Mouse (Mus musculus) midbrain, embryonic 12.5 days (tissue): ENCODE results near the gene Rpl39. TPM values are rescaled to one million over a fixed set of nuclear protein-coding genes. Genes with fewer than 3 reads are reported as not detected.

Source experiments
- ATAC-seq: fragments of 200-750 bp; cut with Nextera tagmentation; 2 replicates; pipeline ENCODE4 v1.8.0; 2017; ENCODE audit warnings: low read depth, moderate TSS enrichment, moderate library complexity; ENCODE audit not compliant: low FRiP score
- H3K27ac ChIP-seq: fragments of 300-500 bp; sonication (generic); replicated peaks from 2 replicates; pipeline ENCODE4 v1.5.1; 2016; ENCODE audit warnings: mild to moderate bottlenecking
- H3K27me3 ChIP-seq: fragments of 300-500 bp; sonication (generic); 2 replicates; pipeline ENCODE4 v1.6.1; 2016; ENCODE audit warnings: mild to moderate bottlenecking
- H3K36me3 ChIP-seq: fragments of 300-500 bp; sonication (generic); 2 replicates; pipeline ENCODE4 v1.6.1; 2016
- H3K4me1 ChIP-seq: fragments of 300-500 bp; sonication (generic); 2 replicates; pipeline ENCODE4 v1.6.1; 2016
- H3K4me2 ChIP-seq: fragments of 300-500 bp; sonication (generic); replicated peaks from 2 replicates; pipeline ENCODE4 v1.6.1; 2016; ENCODE audit warnings: mild to moderate bottlenecking, moderate library complexity
- H3K4me3 ChIP-seq: fragments of 300-500 bp; sonication (generic); 2 replicates; pipeline ENCODE4 v1.5.1; 2016; ENCODE audit warnings: mild to moderate bottlenecking
- H3K9ac ChIP-seq: fragments of 300-500 bp; sonication (generic); replicated peaks from 2 replicates; pipeline ENCODE4 v1.6.1; 2016; ENCODE audit warnings: mild to moderate bottlenecking, moderate library complexity
- H3K9me3 ChIP-seq: fragments of 300-500 bp; sonication (generic); 2 replicates; pipeline ENCODE4 v1.6.1; 2016; ENCODE audit warnings: mild to moderate bottlenecking
- WGBS: fragments of 180-500 bp; shearing (Covaris S2); methylation state at CpG from one replicate; pipeline ENCODE4 v1.1.7; 2016; 5-methylcytosine and 5-hydroxymethylcytosine counted together
- polyA plus RNA-seq: library from polyadenylated mRNA; unstranded; fragments of >200 nt; fragmentation: Nextera tagmentation; extraction: Ambion mirVana; gene quantifications from 2 replicates; pipeline ENCODE4 v1.2.1, GENCODE M21; 2016

Rpl39 gene
- polyA plus RNA-seq, 1 experiment from 2014 or later, result 412 TPM

DNA sequence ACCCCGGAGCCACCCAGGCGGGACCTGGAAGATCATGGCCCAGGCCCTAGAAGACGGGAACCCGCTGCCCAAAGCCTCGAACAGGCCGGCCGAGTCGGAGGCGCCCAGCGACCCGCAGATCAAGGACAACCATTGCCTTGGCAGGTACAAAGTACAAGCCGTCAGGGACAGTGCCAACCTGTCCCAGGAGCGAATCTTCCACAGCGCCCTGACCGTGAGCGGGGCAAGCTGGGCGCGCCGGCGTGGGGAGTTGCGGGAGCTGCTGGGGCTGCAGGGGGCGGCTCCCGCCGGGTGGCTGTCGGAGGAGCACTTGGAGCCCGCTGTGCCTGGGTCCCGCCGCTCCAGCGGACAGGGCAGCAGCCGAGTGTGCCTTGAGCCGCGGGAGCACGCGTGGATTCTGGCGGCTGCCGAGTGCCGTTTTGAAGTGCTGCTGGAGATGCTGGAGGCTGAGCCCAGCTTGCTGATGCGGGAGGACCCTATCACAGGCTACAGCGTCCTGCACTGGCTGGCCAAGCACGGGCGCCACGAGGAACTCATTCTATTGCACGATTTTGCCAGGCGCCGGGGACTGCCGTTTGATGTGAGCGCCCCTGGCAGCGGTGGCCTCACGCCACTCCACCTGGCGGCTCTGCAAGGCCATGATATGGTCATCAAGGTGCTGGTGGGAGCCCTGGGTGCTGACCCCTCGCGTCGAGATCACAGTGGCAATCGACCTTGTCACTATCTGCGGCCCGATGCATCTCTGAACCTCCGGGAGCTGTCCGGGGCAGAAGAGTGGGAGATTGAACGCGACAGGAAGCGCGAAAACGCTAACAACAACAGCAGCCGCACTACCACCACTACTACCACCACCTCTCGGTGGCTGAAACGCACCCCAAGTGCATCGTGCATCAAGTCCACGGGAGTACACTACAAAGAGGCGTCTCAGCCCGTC, 36.0 kb downstream of the Rpl39 start:
- no peak for ATAC-seq
- peaks cover 76% of the 10 kb centered on the region for H3K27me3 ChIP-seq
- peak overlapping the region; percentile 38 for H3K4me3 ChIP-seq
- WGBS, result 24% methylated on average over 65 of the region's 70 CpGs
- H3K36me3 ChIP-seq, result no peaks in the 10 kb centered on the region
- H3K4me1 ChIP-seq, result peaks cover 11% of the 10 kb centered on the region; the same call in 1 of the 2 replicates
- no peak overlapping the region for H3K9ac ChIP-seq
- no peak overlapping the region for H3K27ac ChIP-seq
- H3K4me2 ChIP-seq, result peak overlapping the region; percentile 63
- H3K9me3 ChIP-seq, result no peaks in the 10 kb centered on the region

DNA sequence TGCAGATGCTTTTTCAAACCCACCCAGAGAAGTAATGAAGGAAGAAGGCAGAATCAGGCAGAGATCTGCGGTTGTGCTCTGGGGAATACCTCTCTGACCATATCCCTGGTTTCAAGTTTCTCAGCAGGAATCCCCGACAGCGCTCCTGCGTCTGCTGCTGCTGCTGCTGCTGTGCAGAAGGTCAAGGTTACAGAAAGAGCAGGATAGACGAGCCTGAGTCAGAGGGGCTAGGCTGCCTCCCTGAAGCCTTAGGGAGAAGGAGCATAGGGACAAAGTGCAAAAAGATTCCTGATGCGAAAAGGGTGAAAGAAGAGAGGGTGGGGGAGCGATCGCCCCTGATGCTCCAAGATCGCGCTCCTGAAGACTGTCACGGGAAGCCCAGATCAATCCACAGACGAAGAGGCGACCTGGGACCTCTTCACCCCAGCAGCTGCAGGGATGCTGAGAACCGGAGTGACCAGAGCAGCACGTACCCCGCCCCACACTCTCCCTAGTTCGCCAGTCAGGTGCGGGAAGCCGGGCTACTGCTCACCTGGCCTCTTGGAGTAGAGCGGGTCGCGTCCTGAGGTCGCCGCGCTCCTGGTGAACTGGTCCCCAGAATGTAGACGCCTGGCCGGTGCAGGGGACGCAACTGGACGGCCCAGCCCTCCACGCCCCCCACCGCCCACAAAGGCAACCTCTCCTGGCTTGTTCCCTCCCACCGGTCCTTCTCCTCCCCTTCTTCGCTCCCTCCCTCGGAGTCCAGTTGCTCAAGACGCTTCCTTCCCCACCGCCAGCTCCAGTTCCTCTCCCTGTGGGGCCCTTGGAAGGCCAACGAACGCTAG, 36.9 kb downstream of the Rpl39 start, which contains the start of gene Sowahd:
Gene Sowahd, plus strand, starts transcription at position 780 of the 824 bp plus-strand sequence.
- Histone ChIP-seq H3K9me3 (no peaks in the 10 kb centered on the region), H3K27me3 (peaks cover 76% of the 10 kb centered on the region), H3K9ac (no peak within 1 kb of the TSS), H3K4me2 (peak within 1 kb of the TSS; percentile 63), H3K4me1 (peaks cover 11% of the 10 kb centered on the region; the same call in 1 of the 2 replicates), H3K27ac (no peak within 1 kb of the TSS), H3K4me3 (peak within 1 kb of the TSS; percentile 38), H3K36me3 (no peaks in the 10 kb centered on the region)
- WGBS, result 22% methylated on average over 37 of the region's 38 CpGs
- ATAC-seq, result no peak

GRCm38 (mm10) chrX:37042726-37043125, 42.5 kb downstream of the Rpl39 start:
- no peak for ATAC-seq
- Histone ChIP-seq H3K9me3 (no peaks in the 10 kb centered on the region), H3K4me1 (no peaks in the 10 kb centered on the region), H3K36me3 (no peaks in the 10 kb centered on the region), H3K27ac (no peak overlapping the region), H3K4me3 (no peak overlapping the region), H3K9ac (no peak overlapping the region), H3K4me2 (no peak overlapping the region), H3K27me3 (peaks cover 25% of the 10 kb centered on the region)
- WGBS, result 17% methylated on average over 9 of the region's 9 CpGs

Other genes with a start within 250 kb of the Rpl39 start
- 110 TPM in 2 replicates for gene Ube2a, start 211.5 kb downstream of the Rpl39 start, polyA plus RNA-seq
- 28.1 and 32.3 TPM in 2 replicates for gene C330007P06Rik, start 211.3 kb downstream of the Rpl39 start, polyA plus RNA-seq
- gene Nkrf, start 182.5 kb downstream of the Rpl39 start, polyA plus RNA-seq, result 8.7 and 9.7 TPM in 2 replicates
- 49.2 and 55.5 TPM in 2 replicates for gene Sept6, start 93.6 kb downstream of the Rpl39 start, polyA plus RNA-seq
- gene Sowahd, start 36.6 kb downstream of the Rpl39 start, polyA plus RNA-seq, result not detected in 2 replicates
- gene Upf3b, start 24.9 kb upstream of the Rpl39 start, polyA plus RNA-seq, result 23.7 and 24.1 TPM in 2 replicates
- 23.9 and 28.6 TPM in 2 replicates for gene Nkap, start 41.4 kb upstream of the Rpl39 start, polyA plus RNA-seq
- 0.17 TPM in 1 of 2 replicates, not detected in the other for gene Akap14, start 83.4 kb upstream of the Rpl39 start, polyA plus RNA-seq
- 412 and 415 TPM in 2 replicates for gene Ndufa1, start 105.8 kb upstream of the Rpl39 start, polyA plus RNA-seq
- gene Rnf113a1, start 105.8 kb upstream of the Rpl39 start, polyA plus RNA-seq, result 15.7 and 17.0 TPM in 2 replicates
- gene Gm9, start 125.6 kb upstream of the Rpl39 start, polyA plus RNA-seq, result not detected in 2 replicates
- not detected in 2 replicates for gene Rhox1, start 136.9 kb upstream of the Rpl39 start, polyA plus RNA-seq
- 0.32 TPM in 1 of 2 replicates, not detected in the other for gene Rhox2a, start 159.6 kb upstream of the Rpl39 start, polyA plus RNA-seq
- not detected in 2 replicates for gene Rhox3a, start 164.5 kb upstream of the Rpl39 start, polyA plus RNA-seq
- not detected in 2 replicates for gene Rhox4a, start 179.9 kb upstream of the Rpl39 start, polyA plus RNA-seq